Mouse (Mus musculus) liver, embryonic 16.5 days (tissue): ENCODE results near the gene Hoxb4. TPM values are rescaled to one million over a fixed set of nuclear protein-coding genes. Genes with fewer than 3 reads are reported as not detected.

Experiments used
- ATAC-seq: fragments of 200-750 bp; cut with Nextera tagmentation; 2 replicates; pipeline ENCODE4 v1.8.0; 2017; ENCODE audit warnings: low read depth, mild to moderate bottlenecking, moderate number of reproducible peaks, moderate library complexity
- H3K27ac ChIP-seq: fragments of 300-500 bp; sonication (generic); 2 replicates; pipeline ENCODE4 v1.5.1; 2014; ENCODE audit warnings: mild to moderate bottlenecking, low read length
- H3K27me3 ChIP-seq: fragments of 300-500 bp; sonication (generic); 2 replicates; pipeline ENCODE4 v1.6.1; 2014; ENCODE audit warnings: low read depth, low read length, mixed read lengths; ENCODE audit not compliant: control insufficient read depth, insufficient read depth
- H3K36me3 ChIP-seq: fragments of 300-500 bp; sonication (generic); 2 replicates; pipeline ENCODE4 v1.6.1; 2014; ENCODE audit warnings: mild to moderate bottlenecking; ENCODE audit not compliant: control insufficient read depth, insufficient read depth
- H3K4me1 ChIP-seq: fragments of 300-500 bp; sonication (generic); 2 replicates; pipeline ENCODE4 v1.6.1; 2014; ENCODE audit warnings: low read depth, low read length, mixed read lengths; ENCODE audit not compliant: control insufficient read depth
- H3K4me2 ChIP-seq: fragments of 300-500 bp; sonication (generic); 2 replicates; pipeline ENCODE4 v1.6.1; 2014; ENCODE audit warnings: low read depth, low read length, mixed read lengths
- H3K4me3 ChIP-seq: fragments of 300-500 bp; sonication (generic); 2 replicates; pipeline ENCODE4 v1.5.1; 2014; ENCODE audit warnings: low read depth, mild to moderate bottlenecking, low read length
- H3K9ac ChIP-seq: fragments of 300-500 bp; sonication (generic); 2 replicates; pipeline ENCODE4 v1.6.1; 2014; ENCODE audit warnings: low read depth, low read length
- H3K9me3 ChIP-seq: fragments of 300-500 bp; sonication (generic); replicated peaks from 2 replicates; pipeline ENCODE4 v1.6.1; 2016; ENCODE audit warnings: low read length; ENCODE audit not compliant: control insufficient read depth
- WGBS: fragments of 180-500 bp; shearing (Covaris S2); extraction: QIAGEN DNeasy Blood & Tissue Kit; methylation state at CpG from one replicate; pipeline ENCODE4 v1.1.7; 2014; ENCODE audit not compliant: insufficient replicate concordance; 5-methylcytosine and 5-hydroxymethylcytosine counted together
- polyA plus RNA-seq: library from polyadenylated mRNA; unstranded; fragments of >200 nt; fragmentation: Nextera tagmentation; extraction: Ambion mirVana; gene quantifications from 2 replicates; pipeline ENCODE4 v1.2.1, GENCODE M21; 2015

Hoxb4 gene
- polyA plus RNA-seq, 1 experiment from 2014 or later, result 0.08 TPM

DNA sequence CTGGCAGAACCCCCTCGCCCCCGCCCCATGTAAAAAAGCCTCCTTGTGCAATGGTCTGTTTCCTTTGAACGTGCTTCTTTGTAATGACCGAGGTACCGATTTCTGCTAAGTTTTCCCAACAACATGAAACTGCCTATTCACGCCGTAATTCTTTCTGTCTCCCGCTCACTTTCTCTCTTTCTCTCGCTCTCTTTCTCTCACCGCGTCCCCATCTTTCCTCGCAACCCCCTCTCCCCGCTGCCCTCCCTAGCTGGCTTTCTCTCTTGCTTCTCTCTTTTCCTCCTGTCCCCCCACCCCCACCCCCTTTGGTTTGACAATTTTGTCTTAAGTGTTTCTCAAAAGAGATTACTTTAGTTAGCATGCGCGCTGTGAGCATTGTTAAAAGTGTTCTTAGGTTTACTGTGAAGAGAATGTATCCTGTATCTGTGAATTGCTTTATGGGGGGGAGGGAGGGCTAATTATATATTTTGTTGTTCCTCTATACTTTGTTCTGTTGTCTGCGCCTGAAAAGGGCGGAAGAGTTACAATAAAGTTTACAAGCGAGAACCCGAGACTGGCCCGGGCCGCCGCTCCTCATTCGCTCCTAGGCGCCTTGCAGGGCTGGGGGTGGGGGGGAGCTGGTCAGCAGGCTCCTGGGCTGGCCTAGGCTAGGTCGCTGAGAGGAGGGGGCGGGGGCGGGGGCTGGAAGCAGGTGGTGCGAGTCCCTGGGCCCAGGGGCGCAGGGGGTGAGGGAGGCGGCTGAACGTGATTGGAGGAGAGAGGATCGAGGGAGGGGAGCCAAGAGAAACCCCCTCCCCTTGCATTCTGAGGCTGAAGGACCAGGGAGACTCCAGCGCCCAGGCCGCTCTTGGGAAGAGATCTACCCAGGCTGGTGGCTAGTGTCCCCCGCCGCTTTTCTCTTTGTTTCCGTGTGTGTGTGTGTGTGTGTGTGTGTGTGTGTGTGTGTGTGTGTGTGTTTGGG, 33.0 kb upstream of the Hoxb4 start:
- 1% methylated on average over 30 of the region's 37 CpGs for WGBS
- Histone ChIP-seq H3K4me2 (0 out of 2 replicates have a peak overlapping the region, but pooled peaks have one; percentile 17), H3K9ac (no peak overlapping the region), H3K4me1 (no peaks in the 10 kb centered on the region), H3K27ac (no peak overlapping the region), H3K9me3 (no peaks in the 10 kb centered on the region), H3K36me3 (no peaks in the 10 kb centered on the region), H3K4me3 (no peak overlapping the region; the same call in 1 of the 2 replicates), H3K27me3 (peaks cover 99% of the 10 kb centered on the region)
- no peak for ATAC-seq

DNA sequence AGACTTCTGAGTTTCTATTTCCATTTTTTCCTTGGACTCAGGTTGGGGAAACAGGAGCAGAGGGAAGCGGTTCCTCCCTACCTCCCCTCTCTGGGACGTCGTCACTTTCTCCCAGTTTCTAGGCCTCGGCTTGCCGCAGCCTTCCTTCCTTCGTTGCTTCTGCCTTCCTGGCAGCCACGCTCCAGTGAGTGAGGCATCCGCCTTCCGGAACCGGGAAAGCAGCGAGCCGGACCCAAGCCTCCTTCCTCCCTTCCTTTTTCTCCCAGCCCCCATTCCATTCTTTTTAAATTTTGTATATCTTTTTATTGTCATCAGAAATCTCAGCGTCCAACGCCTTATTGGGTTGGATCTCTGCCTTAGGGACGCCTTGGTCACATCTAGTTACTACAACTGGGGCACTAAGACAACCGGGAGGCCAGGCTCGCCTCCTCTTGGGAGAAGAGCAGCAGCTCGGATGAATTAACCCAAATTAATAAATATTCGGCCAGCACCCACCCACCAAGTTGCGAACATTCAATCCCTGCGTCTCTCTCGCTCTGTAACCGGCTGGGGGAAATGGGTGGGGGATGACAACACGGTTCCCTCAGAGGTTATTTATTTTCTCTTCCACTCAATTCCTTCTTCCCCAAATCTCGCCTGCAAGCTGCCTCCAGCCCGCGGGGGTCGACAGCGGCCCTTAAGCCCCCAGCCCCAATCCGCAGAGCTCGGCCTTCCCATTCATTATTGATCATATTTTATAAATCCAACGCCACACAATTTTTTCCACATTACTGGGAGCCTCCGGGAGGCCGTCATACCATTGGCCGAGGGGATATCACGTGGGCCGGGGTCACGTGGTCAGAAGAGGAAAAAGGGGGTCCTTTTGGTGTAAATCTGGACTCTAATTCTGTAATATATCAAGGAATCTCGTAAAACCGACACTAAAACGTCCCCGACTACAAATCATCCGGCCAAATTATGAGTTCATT, 32.0 kb upstream of the Hoxb4 start, which contains the start of gene Hoxb7:
Gene Hoxb7 (plus strand): TSS at position 853 of the 968 bp plus-strand sequence.
- peak within 1 kb of the TSS; percentile 32 for H3K4me2 ChIP-seq
- ATAC-seq, result no peak

DNA sequence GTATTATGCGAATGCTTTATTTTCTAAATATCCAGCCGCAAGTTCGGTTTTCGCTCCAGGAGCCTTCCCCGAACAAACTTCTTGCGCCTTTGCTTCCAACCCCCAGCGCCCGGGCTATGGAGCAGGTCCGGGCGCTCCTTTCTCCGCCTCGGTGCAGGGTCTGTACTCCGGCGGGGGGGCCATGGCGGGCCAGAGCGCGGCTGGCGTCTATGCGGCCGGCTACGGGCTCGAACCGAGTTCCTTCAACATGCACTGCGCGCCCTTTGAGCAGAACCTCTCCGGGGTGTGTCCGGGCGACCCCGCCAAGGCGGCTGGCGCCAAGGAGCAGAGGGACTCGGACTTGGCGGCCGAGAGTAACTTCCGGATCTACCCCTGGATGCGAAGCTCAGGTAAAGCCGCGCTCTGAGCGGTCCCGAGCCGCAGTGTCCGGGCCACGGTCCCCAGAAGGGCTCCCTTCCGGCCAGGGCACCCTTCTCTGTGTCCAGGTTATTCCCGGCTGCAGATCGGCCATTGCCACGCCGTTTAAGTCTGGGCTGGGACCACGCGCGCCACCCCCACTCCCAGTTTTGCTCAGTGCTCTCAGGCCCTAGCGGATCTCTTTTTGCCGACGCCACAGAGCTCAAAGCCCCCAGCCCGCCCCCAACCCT, 31.2 kb upstream of the Hoxb4 start:
- no peak overlapping the region for H3K27ac ChIP-seq
- H3K4me2 ChIP-seq, result peak overlapping the region; percentile 32
- peaks cover 99% of the 10 kb centered on the region for H3K27me3 ChIP-seq
- H3K36me3 ChIP-seq, result no peaks in the 10 kb centered on the region
- H3K9me3 ChIP-seq, result no peaks in the 10 kb centered on the region
- peak overlapping the region; percentile 24; the same call in 1 of the 2 replicates for H3K4me3 ChIP-seq
- no peak overlapping the region for H3K9ac ChIP-seq
- WGBS, result under 1% methylated on average over 55 of the region's 55 CpGs
- no peak for ATAC-seq
- H3K4me1 ChIP-seq, result no peaks in the 10 kb centered on the region

More for the DNA sequence above, 32.0 kb upstream of the Hoxb4 start, which contains the start of gene Hoxb7:
- Histone ChIP-seq H3K27me3 (peaks cover 99% of the 10 kb centered on the region), H3K4me3 (peak within 1 kb of the TSS; percentile 24; the same call in 1 of the 2 replicates), H3K9ac (no peak within 1 kb of the TSS), H3K4me1 (no peaks in the 10 kb centered on the region), H3K27ac (no peak within 1 kb of the TSS), H3K9me3 (no peaks in the 10 kb centered on the region), H3K36me3 (no peaks in the 10 kb centered on the region)
- WGBS, result under 1% methylated on average over 43 of the region's 43 CpGs

DNA sequence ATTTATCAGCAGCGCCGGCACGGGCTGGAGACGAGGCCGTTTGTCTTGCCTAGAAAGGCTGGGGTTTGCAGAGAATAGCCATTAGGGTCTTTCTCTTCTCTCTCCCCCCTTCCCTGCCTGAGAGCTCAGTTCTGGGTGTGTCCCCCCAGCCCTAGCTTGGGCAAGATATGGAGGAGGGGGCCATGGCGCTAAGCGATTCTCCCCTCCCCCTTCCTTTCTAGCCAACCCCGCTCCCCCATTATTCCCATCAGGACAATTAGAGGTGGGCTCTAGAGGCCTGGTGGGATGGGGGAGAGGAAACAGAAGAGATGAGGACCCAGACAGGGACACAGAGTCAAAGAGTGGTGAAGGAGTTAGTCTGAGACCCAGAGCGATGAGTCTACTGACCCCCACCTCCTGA, 30.7 kb upstream of the Hoxb4 start:
- 7% methylated on average over 9 of the region's 9 CpGs for WGBS
- Histone ChIP-seq H3K4me3 (no peak overlapping the region), H3K9ac (no peak overlapping the region), H3K9me3 (no peaks in the 10 kb centered on the region), H3K36me3 (no peaks in the 10 kb centered on the region), H3K27ac (no peak overlapping the region), H3K4me1 (no peaks in the 10 kb centered on the region), H3K27me3 (peaks cover 99% of the 10 kb centered on the region), H3K4me2 (no peak overlapping the region)
- ATAC-seq, result no peak

DNA sequence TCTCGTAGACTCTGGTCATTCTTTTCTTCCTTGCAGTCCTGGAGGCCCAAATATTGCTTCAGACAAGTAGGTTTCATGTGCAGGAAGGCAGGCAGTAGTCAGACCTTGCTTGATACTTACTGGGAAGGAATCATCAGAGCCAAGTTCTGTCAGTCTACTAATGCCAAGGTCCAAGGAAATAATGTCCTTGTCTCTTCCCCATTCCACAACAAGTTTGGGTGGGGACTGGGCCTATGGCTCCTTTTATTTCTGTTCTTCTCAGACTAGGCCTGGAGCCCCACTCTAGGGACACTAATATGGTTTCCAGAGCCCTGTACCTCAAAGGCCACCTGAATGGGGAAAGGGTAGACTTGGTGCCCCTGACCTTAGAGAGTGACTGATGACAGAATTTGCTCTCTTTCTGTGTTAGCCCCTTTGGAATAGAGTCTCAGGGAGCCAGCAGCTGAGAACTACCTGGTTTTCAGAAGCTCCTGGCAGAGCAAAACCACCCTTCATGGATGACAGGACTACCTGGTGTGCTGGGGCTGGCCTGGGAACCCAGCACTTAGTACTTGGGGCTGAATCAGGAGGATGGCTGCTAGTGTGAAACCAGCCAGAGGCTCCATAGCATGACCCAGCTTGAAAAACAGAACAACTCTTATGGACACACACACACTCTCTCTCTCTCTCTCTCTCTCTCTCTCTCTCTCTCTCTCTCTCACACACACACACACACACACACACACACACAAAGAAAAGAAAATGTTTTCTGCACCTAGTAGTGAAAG, 29.4 kb upstream of the Hoxb4 start:
- Histone ChIP-seq H3K4me2 (no peak overlapping the region), H3K36me3 (no peaks in the 10 kb centered on the region), H3K9ac (no peak overlapping the region), H3K27ac (no peak overlapping the region), H3K9me3 (no peaks in the 10 kb centered on the region), H3K4me1 (no peaks in the 10 kb centered on the region), H3K4me3 (no peak overlapping the region), H3K27me3 (peaks cover 99% of the 10 kb centered on the region)
- 15% methylated on average over 1 of the region's 1 CpGs for WGBS
- ATAC-seq, result no peak

DNA sequence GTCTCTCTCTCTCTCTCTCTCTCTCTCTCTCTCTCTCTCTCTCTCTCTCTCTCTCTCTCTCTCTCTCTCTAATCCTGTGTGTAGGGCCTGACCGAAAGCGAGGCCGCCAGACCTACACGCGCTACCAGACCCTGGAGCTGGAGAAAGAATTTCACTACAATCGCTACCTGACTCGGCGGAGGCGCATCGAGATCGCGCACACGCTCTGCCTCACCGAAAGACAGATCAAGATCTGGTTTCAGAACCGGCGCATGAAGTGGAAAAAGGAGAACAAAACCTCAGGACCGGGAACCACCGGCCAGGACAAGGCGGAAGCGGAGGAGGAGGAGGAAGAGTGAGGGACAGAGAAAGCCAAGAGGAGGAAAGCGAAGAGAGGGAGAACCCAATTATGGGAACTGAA, 28.8 kb upstream of the Hoxb4 start:
- Histone ChIP-seq H3K27ac (no peak overlapping the region), H3K27me3 (peaks cover 99% of the 10 kb centered on the region), H3K4me2 (no peak overlapping the region), H3K9me3 (no peaks in the 10 kb centered on the region), H3K4me3 (no peak overlapping the region), H3K4me1 (no peaks in the 10 kb centered on the region), H3K36me3 (no peaks in the 10 kb centered on the region), H3K9ac (no peak overlapping the region)
- WGBS, result 17% methylated on average over 21 of the region's 21 CpGs
- no peak for ATAC-seq

DNA sequence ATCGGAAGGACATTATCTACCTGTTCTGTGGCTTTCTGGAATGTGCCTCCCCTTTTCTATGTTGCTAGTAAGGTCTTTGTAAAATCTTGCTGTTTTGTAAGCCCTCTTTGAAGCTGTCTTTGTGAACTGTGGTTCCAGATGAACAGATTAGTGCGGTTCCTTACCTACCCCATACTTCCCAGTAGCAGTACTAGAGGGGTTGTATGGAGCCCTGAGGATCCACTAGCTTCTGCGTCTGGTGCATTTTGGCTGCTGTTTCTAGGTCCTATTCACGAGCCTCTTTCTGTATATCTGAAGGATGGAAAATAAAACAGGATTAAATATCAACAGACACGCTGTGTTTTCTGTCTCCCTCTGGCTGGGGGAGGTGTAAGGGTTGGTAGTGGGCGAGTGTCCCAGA, 28.2 kb upstream of the Hoxb4 start:
- no peaks in the 10 kb centered on the region for H3K36me3 ChIP-seq
- no peak overlapping the region for H3K4me3 ChIP-seq
- 35% methylated on average over 6 of the region's 6 CpGs for WGBS
- no peaks in the 10 kb centered on the region for H3K4me1 ChIP-seq
- H3K27ac ChIP-seq, result no peak overlapping the region
- no peak overlapping the region for H3K9ac ChIP-seq
- no peaks in the 10 kb centered on the region for H3K9me3 ChIP-seq
- no peak overlapping the region for H3K4me2 ChIP-seq
- H3K27me3 ChIP-seq, result peaks cover 99% of the 10 kb centered on the region
- ATAC-seq, result no peak
